Mouse (Mus musculus): ENCODE data around the gene Gm3618. TPM values are rescaled to one million over a fixed set of nuclear protein-coding genes. Genes with fewer than 3 reads are reported as not detected.

Gm3618 gene
- polyA plus RNA-seq (2012; rRNA removed): not detected in 2 replicates

DNA sequence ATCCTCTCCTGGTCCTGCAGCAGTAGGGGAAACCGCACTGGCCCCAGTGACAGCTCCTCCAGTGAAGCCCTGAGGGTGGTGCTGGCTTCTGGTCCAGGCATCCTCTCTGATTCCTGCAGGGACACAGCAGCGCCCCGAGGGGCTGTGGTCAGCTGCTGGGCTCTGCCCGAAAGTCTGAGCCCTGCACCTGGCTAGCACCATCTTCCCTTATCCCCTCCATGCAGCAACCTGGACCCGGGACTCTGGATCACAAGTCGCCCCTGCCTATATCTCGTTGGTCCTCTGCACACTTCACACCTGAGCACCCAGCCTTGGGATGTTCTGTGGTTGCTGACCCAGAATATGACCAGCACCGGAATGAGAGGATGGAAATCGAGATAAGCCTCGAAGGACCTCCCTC, at the start of gene Gm3618:
Gene Gm3618 (minus strand): TSS at position 101 of the 400 bp plus-strand sequence.

DNA sequence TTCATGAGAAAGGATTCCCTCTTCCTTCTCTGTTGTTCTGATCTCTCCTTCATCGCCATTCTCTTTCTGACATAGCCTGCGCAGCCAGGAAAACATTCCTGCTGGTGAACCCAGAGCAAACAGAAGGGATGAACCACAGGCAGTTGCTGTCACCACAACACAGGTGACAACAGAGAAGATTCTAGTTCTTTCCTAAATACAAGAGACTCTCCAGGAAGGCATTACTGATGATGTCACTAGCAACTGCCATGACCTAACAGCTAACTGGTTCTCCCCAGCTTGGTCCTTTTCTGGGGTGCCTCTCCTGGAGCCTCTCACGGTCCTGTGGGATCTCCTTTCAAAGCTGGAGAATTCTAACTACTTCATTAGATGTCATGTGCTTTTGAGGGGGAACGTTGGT, 46.7 kb upstream of the Gm3618 start, which contains the start of gene Gm16440:
Gene Gm16440 (minus strand): TSS at position 101 of the 400 bp plus-strand sequence.

GRCm38 (mm10) chr14:6304743-6305142, 38.7 kb downstream of the Gm3618 start, which contains the start of gene Gm21103:
Gm21103 (minus strand) TSS chr14:6304843.

GRCm38 (mm10) chr14:6286931-6287715, 56.4 kb downstream of the Gm3618 start, which contains the start of gene Gm3411:
Gm3411 (minus strand) TSS chr14:6287250.

Other genes starting within 250 kb of the Gm3618 start
- gene Gm8206, start 249.7 kb downstream of the Gm3618 start, polyA plus RNA-seq (2012; rRNA removed): 0.06 TPM in 1 of 2 replicates, not detected in the other
- 0.10 TPM in 1 of 2 replicates, not detected in the other for gene Gm3468, start 235.0 kb downstream of the Gm3618 start, polyA plus RNA-seq (2012; rRNA removed)
- not detected in 2 replicates for gene Gm3476, start 217.9 kb downstream of the Gm3618 start, polyA plus RNA-seq (2012; rRNA removed)
- not detected in 2 replicates for gene Gm21560, start 124.4 kb downstream of the Gm3618 start, polyA plus RNA-seq (2012; rRNA removed)
- gene Gm3411, start 56.4 kb downstream of the Gm3618 start, polyA plus RNA-seq (2012; rRNA removed): 0.04 TPM in 1 of 2 replicates, not detected in the other
- not detected in 2 replicates for gene Gm21103, start 38.8 kb downstream of the Gm3618 start, polyA plus RNA-seq (2012; rRNA removed)
- not detected in 2 replicates for gene Gm16440, start 46.6 kb upstream of the Gm3618 start, polyA plus RNA-seq (2012; rRNA removed)
- gene Gm3591, start 68.8 kb upstream of the Gm3618 start, polyA plus RNA-seq (2012; rRNA removed): 0.04 TPM in 1 of 2 replicates, not detected in the other
- not detected in 2 replicates for gene Gm3594, start 100.9 kb upstream of the Gm3618 start, polyA plus RNA-seq (2012; rRNA removed)
- gene Gm8356, start 193.6 kb upstream of the Gm3618 start, polyA plus RNA-seq (2012; rRNA removed): not detected in 2 replicates
- gene Gm3629, start 246.9 kb upstream of the Gm3618 start, polyA plus RNA-seq (2012; rRNA removed): not detected in 2 replicates